Mouse (Mus musculus) layer of hippocampus, adult 9-10 months (tissue): Measurements from ENCODE around the gene Pclo.
"Not testable (repeated sequence)": the region's sequence is repeated elsewhere in the genome, so short reads cannot be mapped to it uniquely, and the experiment has no call there.

ENCODE experiments used
- DNase-seq: peaks from one replicate; pipeline ENCODE4 v3.0.0; 2022; ENCODE audit warnings: low spot score

Pclo gene

GRCm38 (mm10) chr5:14514631-14515523, at the start of gene Pclo:
TSS of gene Pclo (plus strand) at chr5:14514918.
- DNase-seq = peak; percentile 74

- not testable (repeated sequence) for DNase-seq
Observed at GRCm38 (mm10) chr5:14494431-14494830, 20.3 kb upstream of the Pclo start.

- no peak for DNase-seq
Observed at GRCm38 (mm10) chr5:14508522-14508921, 6.2 kb upstream of the Pclo start.

GRCm38 (mm10) chr5:14509621-14510020, 5.1 kb upstream of the Pclo start:
- DNase-seq = no peak

- DNase-seq = no peak
Observed at GRCm38 (mm10) chr5:14518131-14518832, 3.6 kb downstream of the Pclo start.

GRCm38 (mm10) chr5:14522006-14522405, 7.3 kb downstream of the Pclo start:
- no peak for DNase-seq

GRCm38 (mm10) chr5:14526038-14526437, 11.3 kb downstream of the Pclo start:
- DNase-seq = no peak

GRCm38 (mm10) chr5:14527796-14528195, 13.1 kb downstream of the Pclo start:
- no peak for DNase-seq

- no peak for DNase-seq
Observed at GRCm38 (mm10) chr5:14531906-14532305, 17.2 kb downstream of the Pclo start.

- DNase-seq = no peak
Observed at GRCm38 (mm10) chr5:14539346-14539745, 24.6 kb downstream of the Pclo start.

GRCm38 (mm10) chr5:14539961-14540627, 25.4 kb downstream of the Pclo start:
- no peak for DNase-seq

- no peak for DNase-seq
Observed at GRCm38 (mm10) chr5:14575626-14576025, 60.9 kb downstream of the Pclo start.

- peak; percentile 32 for DNase-seq
Observed at GRCm38 (mm10) chr5:14591479-14591878, 76.8 kb downstream of the Pclo start.

- no peak for DNase-seq
Observed at GRCm38 (mm10) chr5:14595426-14596013, 80.8 kb downstream of the Pclo start.

GRCm38 (mm10) chr5:14608318-14608717, 93.6 kb downstream of the Pclo start:
- DNase-seq = no peak

- DNase-seq = no peak
Observed at GRCm38 (mm10) chr5:14621146-14621545, 106.4 kb downstream of the Pclo start.

- no peak for DNase-seq
Observed at GRCm38 (mm10) chr5:14623360-14623759, 108.6 kb downstream of the Pclo start.

- DNase-seq = no peak
Observed at GRCm38 (mm10) chr5:14641260-14641659, 126.5 kb downstream of the Pclo start.

GRCm38 (mm10) chr5:14645856-14646255, 131.1 kb downstream of the Pclo start:
- DNase-seq = no peak

GRCm38 (mm10) chr5:14660637-14661036, 145.9 kb downstream of the Pclo start:
- no peak for DNase-seq

- no peak for DNase-seq
Observed at GRCm38 (mm10) chr5:14662180-14662579, 147.5 kb downstream of the Pclo start.

- no peak for DNase-seq
Observed at GRCm38 (mm10) chr5:14662603-14663002, 147.9 kb downstream of the Pclo start.
